ENCODE assay signal across 22 mouse cellular contexts in the genomic region with DNA sequence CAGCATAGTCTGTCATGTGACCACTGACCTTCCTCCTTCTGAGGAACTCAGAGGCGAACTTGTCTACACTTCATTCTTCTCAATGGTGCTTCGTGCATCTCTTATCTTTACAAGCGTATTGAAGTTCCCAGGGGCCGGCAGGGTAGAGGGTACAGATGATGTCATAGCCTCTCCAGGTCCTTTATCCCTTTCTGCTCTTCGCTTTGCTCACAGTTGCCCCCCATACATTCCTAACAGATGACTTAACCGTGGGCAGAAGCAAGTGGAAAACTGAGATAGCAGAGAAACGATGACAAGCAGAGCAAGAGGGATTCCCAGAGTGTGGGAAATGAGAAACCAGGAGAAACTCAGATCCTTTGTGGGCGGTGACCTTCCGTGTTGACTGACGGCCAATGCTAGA.
DNase-seq lines count a peak whose midpoint lies in the region; ATAC-seq and TF ChIP-seq lines count a peak whose summit lies in the region.
"Had no signal": no experiment of that assay in that cellular context is flagged by ENCODE, and none has a peak within 500 bp of the region (broad histone marks: within the 10 kb centered on the region; RNA-seq: fewer than 3 reads in every experiment).

No protein-coding gene starts in this region.

- TF ChIP-seq CTCF in heart, postnatal 0 days (IDR thresholded peaks at IDR 0.05; ENCODE audit: low read depth): no peak

- H3K36me3 ChIP-seq in lung, embryonic 15.5 days: no peaks in the 10 kb centered on the region
- no peaks in the 10 kb centered on the region for H3K36me3 ChIP-seq in heart, embryonic 10.5 days
- H3K36me3 ChIP-seq in heart, postnatal 0 days (replicated peaks; ENCODE audit: control insufficient read depth, insufficient read depth, low read length): no peaks in the 10 kb centered on the region
- H3K36me3 ChIP-seq in liver, embryonic 13.5 days: no peaks in the 10 kb centered on the region
- H3K36me3 ChIP-seq: forebrain, embryonic 12.5 days; G1E; hindbrain, embryonic 12.5 days; limb, embryonic 12.5 days; neural tube, embryonic 12.5 days had no signal

- no peaks in the 10 kb centered on the region for H3K9me3 ChIP-seq in lung, embryonic 15.5 days
- no peaks in the 10 kb centered on the region for H3K9me3 ChIP-seq in heart, embryonic 10.5 days
- H3K9me3 ChIP-seq in heart, postnatal 0 days (replicated peaks; ENCODE audit: control insufficient read depth, low read length): no peaks in the 10 kb centered on the region
- no peaks in the 10 kb centered on the region for H3K9me3 ChIP-seq in liver, embryonic 13.5 days (replicated peaks)
- H3K9me3 ChIP-seq: forebrain, embryonic 12.5 days; G1E; hindbrain, embryonic 12.5 days; limb, embryonic 12.5 days; neural tube, embryonic 12.5 days had no signal

- 0 out of 2 replicates have a peak, but pooled peaks have one; percentile 33 for TF ChIP-seq EP300 in heart, postnatal 0 days (IDR thresholded peaks at IDR 0.05; ENCODE audit: low read depth)

- no peak overlapping the region for H3K9ac ChIP-seq in lung, embryonic 15.5 days
- H3K9ac ChIP-seq in heart, postnatal 0 days (replicated peaks; ENCODE audit: low read depth, low read length): no peak overlapping the region
- no peak overlapping the region for H3K9ac ChIP-seq in liver, embryonic 13.5 days
- H3K9ac ChIP-seq: forebrain, embryonic 12.5 days; hindbrain, embryonic 12.5 days; limb, embryonic 12.5 days; neural tube, embryonic 12.5 days had no signal

- no peak overlapping the region for H3K4me3 ChIP-seq in lung, embryonic 15.5 days
- 0 out of 2 replicates have a peak overlapping the region, but pooled peaks have one; percentile 9 for H3K4me3 ChIP-seq in heart, embryonic 10.5 days
- H3K4me3 ChIP-seq in heart, postnatal 0 days (ENCODE audit: low read depth, low read length): no peak overlapping the region
- H3K4me3 ChIP-seq in liver, embryonic 13.5 days (replicated peaks): no peak overlapping the region
- H3K4me3 ChIP-seq: forebrain, embryonic 12.5 days; hindbrain, embryonic 12.5 days; limb, embryonic 12.5 days; neural tube, embryonic 12.5 days had no signal

- H3K27me3 ChIP-seq in lung, embryonic 15.5 days: no peaks in the 10 kb centered on the region
- no peaks in the 10 kb centered on the region for H3K27me3 ChIP-seq in heart, embryonic 10.5 days (ENCODE audit: insufficient read depth, poor library complexity, severe bottlenecking)
- no peaks in the 10 kb centered on the region for H3K27me3 ChIP-seq in heart, postnatal 0 days (ENCODE audit: control insufficient read depth, insufficient read depth, low read length)
- no peaks in the 10 kb centered on the region for H3K27me3 ChIP-seq in liver, embryonic 13.5 days
- H3K27me3 ChIP-seq: forebrain, embryonic 12.5 days; hindbrain, embryonic 12.5 days; limb, embryonic 12.5 days; neural tube, embryonic 12.5 days had no signal

- no peak overlapping the region for H3K4me2 ChIP-seq in lung, embryonic 15.5 days
- peak overlapping the region; percentile 31 for H3K4me2 ChIP-seq in heart, postnatal 0 days (ENCODE audit: low read depth, low read length)
- H3K4me2 ChIP-seq in liver, embryonic 13.5 days: no peak overlapping the region
- H3K4me2 ChIP-seq: forebrain, embryonic 12.5 days; hindbrain, embryonic 12.5 days; limb, embryonic 12.5 days; midbrain, embryonic 11.5 days; neural tube, embryonic 12.5 days had no signal

- DNase-seq in lung, postnatal 25 days (ENCODE audit: low spot score): no peak
- peak; percentile 94 for DNase-seq in heart, embryonic 10.5 days (ENCODE audit: low spot score)
- peak; percentile 79 for DNase-seq in heart, postnatal 0 days (ENCODE audit: low spot score)
- DNase-seq in liver, embryonic 13.5 days: no peak
- no peak for DNase-seq in adrenal gland, adult 18-20 months (ENCODE audit: low spot score in 2 of 2)
- no peak for DNase-seq in kidney, postnatal 4 days
- DNase-seq in thymus, postnatal 14 days: no peak
- DNase-seq: cerebellum, postnatal 14 days; gastrocnemius, postnatal 25 days; kidney, adult 11 months; kidney, postnatal 10 days; layer of hippocampus, adult 9-11 months; lung, postnatal 4 days; thymus, postnatal 25 days had no signal

- H3K4me1 ChIP-seq in lung, embryonic 15.5 days: no peaks in the 10 kb centered on the region
- peaks cover 31% of the 10 kb centered on the region for H3K4me1 ChIP-seq in heart, embryonic 10.5 days
- H3K4me1 ChIP-seq in heart, postnatal 0 days (ENCODE audit: control insufficient read depth, insufficient read depth): peaks cover 35% of the 10 kb centered on the region
- 0 out of 2 replicates have a peak, but pooled peaks cover 4% of the 10 kb centered on the region for H3K4me1 ChIP-seq in liver, embryonic 13.5 days (replicated peaks)
- H3K4me1 ChIP-seq: forebrain, embryonic 12.5 days; hindbrain, embryonic 12.5 days; limb, embryonic 12.5 days; neural tube, embryonic 12.5 days had no signal

- ATAC-seq in lung, embryonic 15.5 days (ENCODE audit: borderline replicate concordance, extremely low read depth, low FRiP score, low TSS enrichment): 0 out of 2 replicates have a peak, but pooled peaks have one; percentile 19
- peak; percentile 75 for ATAC-seq in heart, postnatal 0 days (ENCODE audit: insufficient read depth, low read depth)
- ATAC-seq in liver, embryonic 13.5 days (ENCODE audit: low read depth): peak; percentile 41; the same call in 1 of the 2 replicates

- 41% methylated on average over 10 of the region's 10 CpGs for WGBS in lung, embryonic 15.5 days
- 13% methylated on average over 10 of the region's 10 CpGs for WGBS in heart, embryonic 10.5 days
- 4% methylated on average over 10 of the region's 10 CpGs for WGBS in heart, postnatal 0 days
- WGBS in liver, embryonic 13.5 days (ENCODE audit: insufficient replicate concordance): 22% methylated on average over 10 of the region's 10 CpGs

- H3K27ac ChIP-seq in lung, embryonic 15.5 days: no peak overlapping the region
- H3K27ac ChIP-seq in heart, embryonic 10.5 days: peak overlapping the region; percentile 84; the same call in 1 of the 2 replicates
- H3K27ac ChIP-seq in heart, postnatal 0 days (ENCODE audit: low read depth): peak overlapping the region; percentile 83
- no peak overlapping the region for H3K27ac ChIP-seq in liver, embryonic 13.5 days
- H3K27ac ChIP-seq: forebrain, embryonic 12.5 days; hindbrain, embryonic 12.5 days; limb, embryonic 12.5 days; neural tube, embryonic 12.5 days; stomach, postnatal 0 days had no signal

Comparison
In these comparisons a context has a peak if more than half of its experiments do, and no peak if none do; other contexts are left out.
1. ATAC-seq: peak in every context shown above with its lines; median percentile 75 in heart, postnatal 0 days; 41 in liver, embryonic 13.5 days; 19 in lung, embryonic 15.5 days.
2. H3K27ac ChIP-seq: peak in heart, embryonic 10.5 days (single experiment) and heart, postnatal 0 days (single experiment); none in lung, embryonic 15.5 days (single experiment) and liver, embryonic 13.5 days (single experiment).
3. DNase-seq: peak in heart, embryonic 10.5 days (single experiment) and heart, postnatal 0 days (single experiment); none in lung, postnatal 25 days (single experiment), liver, embryonic 13.5 days (single experiment), adrenal gland, adult 18-20 months (0 of 2), kidney, postnatal 4 days (0 of 2) and thymus, postnatal 14 days (single experiment).